Mouse (Mus musculus) embryonic fibroblast, embryonic 13.5 days (primary cell): ENCODE measurements at regions not wholly inside any gene's neighbourhood (a gene's known extent, or its start where the extent isn't known, plus 50 kb on each side); places are given as distances from the start of the nearest gene placed in this dataset.

Source experiments
- CTCF ChIP-seq: IDR thresholded peaks from 2 replicates; pipeline ENCODE4 v1.5.1; 2011; ENCODE audit warnings: mild to moderate bottlenecking, control low read depth, low read length, moderate library complexity, borderline replicate concordance; ENCODE audit not compliant: insufficient read depth
- POLR2A ChIP-seq: IDR thresholded peaks from 2 replicates; pipeline ENCODE4 v1.6.1; 2011; ENCODE audit warnings: low read depth, mild to moderate bottlenecking, control low read depth, low read length, moderate library complexity

DNA sequence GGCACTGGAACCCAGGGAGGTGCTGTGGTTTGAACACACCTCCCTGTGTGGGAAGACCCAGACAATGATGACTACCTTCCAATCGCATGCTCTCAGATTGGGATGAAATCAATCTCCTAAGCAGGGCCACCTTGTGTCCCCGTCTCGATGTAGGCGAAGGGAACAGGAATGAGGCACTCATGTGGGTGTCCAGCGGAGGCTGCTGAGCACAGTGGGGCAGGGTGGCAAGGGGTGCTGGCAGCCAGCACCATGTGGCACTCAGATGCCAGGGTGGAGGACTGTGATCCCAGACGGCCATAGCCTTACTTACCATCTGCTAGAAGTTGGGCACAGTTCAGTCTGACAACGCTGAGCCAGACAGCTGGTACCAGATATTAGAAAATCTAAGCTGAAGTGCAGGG is 137.2 kb upstream of the Sox11 start:
- TF ChIP-seq CTCF (no peak), POLR2A (no peak)
